Mouse (Mus musculus): ENCODE results near the gene Fasl. TPM values are rescaled to one million over a fixed set of nuclear protein-coding genes. Genes with fewer than 3 reads are reported as not detected.

Fasl gene
- total and polyA plus RNA-seq, 3 experiments, result not detected

DNA sequence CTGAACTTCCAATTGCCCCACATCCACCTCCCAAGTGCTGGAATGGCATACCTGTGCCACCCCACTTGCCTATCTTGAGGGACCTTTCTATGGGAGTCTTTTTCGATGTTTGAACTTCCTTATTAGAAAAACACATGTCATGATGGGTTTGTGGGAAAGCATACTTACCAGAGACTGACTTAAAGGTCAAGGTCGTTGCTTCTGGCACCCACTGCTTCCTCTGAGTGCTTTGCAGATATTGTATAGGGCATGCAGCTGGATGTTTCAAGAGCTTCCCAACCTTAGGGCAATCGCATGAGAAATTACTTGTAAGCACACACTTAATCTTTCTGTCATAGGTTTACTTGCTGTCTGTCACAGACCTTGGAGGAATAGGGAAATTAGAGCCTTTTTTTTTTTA, 5.0 kb upstream of the Fasl start:
- Histone ChIP-seq H3K36me3 (ENCODE audit: control insufficient read depth in 1 of 2, insufficient read depth in 2 of 2, low read length in 2 of 2) (peaks cover 0 to 23% of the 10 kb centered on the region in 2 experiments; a peak in 2 of 4 replicates), H3K27me3 (ENCODE audit: control insufficient read depth in 1 of 2, insufficient read depth in 2 of 2, low read length in 2 of 2) (no peaks in the 10 kb centered on the region), H3K9me3 (replicated peaks; ENCODE audit: insufficient read depth, low read length) (no peaks in the 10 kb centered on the region), H3K4me1 (ENCODE audit: control insufficient read depth in 1 of 2, insufficient read depth in 2 of 2, low read length in 2 of 2) (peaks cover 13 to 19% of the 10 kb centered on the region in 2 experiments), H3K27ac (ENCODE audit: control insufficient read depth, low read depth, low read length) (0 out of 2 replicates have a peak overlapping the region, but pooled peaks have one; percentile 37), H3K79me2 (ENCODE audit: control insufficient read depth, insufficient read depth, low read length, poor library complexity) (no peaks in the 10 kb centered on the region), H3K4me3 (ENCODE audit: control insufficient read depth in 1 of 2, insufficient read depth in 1 of 2, low read depth in 2 of 2, low read length in 2 of 2) (no peak overlapping the region), H3K9ac (ENCODE audit: control insufficient read depth, low read depth, low read length, poor library complexity, severe bottlenecking) (no peak overlapping the region)
- TF ChIP-seq ELF1 (IDR thresholded peaks at IDR 0.05; ENCODE audit: low read depth, low read length) (no peak), MXI1 (IDR thresholded peaks at IDR 0.05; ENCODE audit: low read depth, low read length) (no peak)
- peak; percentile 12 for DNase-seq (ENCODE audit: low read depth, low spot score)

DNA sequence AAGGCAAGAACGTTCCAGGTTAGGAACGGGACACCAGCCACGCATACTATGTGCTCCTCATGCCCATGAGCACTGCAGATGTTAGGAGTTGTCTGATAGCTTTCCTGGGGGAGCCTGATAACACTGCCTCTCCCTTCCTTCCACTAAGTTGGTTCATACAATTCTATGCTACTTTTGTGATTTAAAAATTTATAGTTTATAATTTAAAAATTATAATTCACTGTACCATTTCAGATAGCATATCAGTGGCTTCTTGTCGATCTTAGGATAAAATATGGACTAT, 4.3 kb upstream of the Fasl start:
- H3K9ac ChIP-seq (ENCODE audit: control insufficient read depth, low read depth, low read length, poor library complexity, severe bottlenecking), result no peak overlapping the region
- H3K36me3 ChIP-seq (ENCODE audit: control insufficient read depth in 1 of 2, insufficient read depth in 2 of 2, low read length in 2 of 2), result peaks cover 0 to 23% of the 10 kb centered on the region in 2 experiments; a peak in 2 of 4 replicates
- H3K79me2 ChIP-seq (ENCODE audit: control insufficient read depth, insufficient read depth, low read length, poor library complexity), result no peaks in the 10 kb centered on the region
- no peaks in the 10 kb centered on the region for H3K9me3 ChIP-seq (replicated peaks; ENCODE audit: insufficient read depth, low read length)
- peak overlapping the region; percentile 50 for H3K27ac ChIP-seq (ENCODE audit: control insufficient read depth, low read depth, low read length)
- peaks cover 13 to 19% of the 10 kb centered on the region in 2 experiments for H3K4me1 ChIP-seq (ENCODE audit: control insufficient read depth in 1 of 2, insufficient read depth in 2 of 2, low read length in 2 of 2)
- H3K4me3 ChIP-seq (ENCODE audit: control insufficient read depth in 1 of 2, insufficient read depth in 1 of 2, low read depth in 2 of 2, low read length in 2 of 2), result no peak overlapping the region
- TF ChIP-seq ZC3H11A (IDR thresholded peaks at IDR 0.05; ENCODE audit: low read depth, low read length) (no peak), POLR2AphosphoS5 (IDR thresholded peaks at IDR 0.05; ENCODE audit: borderline replicate concordance, low read depth, low read length) (no peak), E2F4 (IDR thresholded peaks at IDR 0.05; ENCODE audit: borderline replicate concordance, low read depth, low read length) (no peak), KAT2A (conservative IDR thresholded peaks at IDR 0.05; ENCODE audit: low read depth, low read length) (no peak), GATA1 (IDR thresholded peaks at IDR 0.05; ENCODE audit: low read depth, low read length) (peak; percentile 40; the same call in 1 of the 2 replicates), TCF12 (IDR thresholded peaks at IDR 0.05; ENCODE audit: low read depth, low read length) (0 out of 2 replicates have a peak, but pooled peaks have one; percentile 8), TBP (IDR thresholded peaks at IDR 0.05; ENCODE audit: low read depth, low read length) (no peak), ETS1 (IDR thresholded peaks at IDR 0.05; ENCODE audit: low read depth, low read length) (no peak), CHD2 (IDR thresholded peaks at IDR 0.05; ENCODE audit: low read length) (no peak), HCFC1 (IDR thresholded peaks at IDR 0.05; ENCODE audit: low read depth, low read length) (no peak), MAZ (IDR thresholded peaks at IDR 0.05; ENCODE audit: low read depth, low read length) (no peak), ZNF384 (IDR thresholded peaks at IDR 0.05; ENCODE audit: low read depth, low read length) (no peak), ZKSCAN1 (IDR thresholded peaks at IDR 0.05; ENCODE audit: low read depth, low read length) (peak; percentile 58; the same call in 1 of the 2 replicates), MAFK (IDR thresholded peaks at IDR 0.05; ENCODE audit: borderline replicate concordance, low read depth, low read length) (no peak), UBTF (IDR thresholded peaks at IDR 0.05; ENCODE audit: borderline replicate concordance, insufficient read depth, low read depth, low read length) (no peak), RCOR1 (IDR thresholded peaks at IDR 0.05; ENCODE audit: low read depth, low read length) (no peak), CTCF (IDR thresholded peaks at IDR 0.05 in 2 of 3, conservative IDR thresholded peaks at IDR 0.05 in 1 of 3; ENCODE audit: control insufficient read depth in 1 of 3, insufficient read depth in 1 of 3, low read depth in 2 of 3, low read length in 3 of 3, poor library complexity in 1 of 3, severe bottlenecking in 1 of 3) (no peak)
- no peaks in the 10 kb centered on the region for H3K27me3 ChIP-seq (ENCODE audit: control insufficient read depth in 1 of 2, insufficient read depth in 2 of 2, low read length in 2 of 2)
- no peak for DNase-seq (ENCODE audit: low read depth, low spot score)
